Mouse (Mus musculus) ES-Bruce4 (cell line): ENCODE data around the gene Ostm1.

ENCODE experiments used
- CTCF ChIP-seq: IDR thresholded peaks from one replicate; pipeline ENCODE4 v1.8.1; 2011; ENCODE audit warnings: low read depth, low read length
- EP300 ChIP-seq: IDR thresholded peaks from 2 replicates; pipeline ENCODE4 v1.6.1; 2011; ENCODE audit warnings: low read depth, low read length; ENCODE audit not compliant: insufficient read depth
- POLR2A ChIP-seq: IDR thresholded peaks from one replicate; pipeline ENCODE4 v1.8.1; 2011; ENCODE audit warnings: low read length; ENCODE audit not compliant: insufficient read depth

DNA sequence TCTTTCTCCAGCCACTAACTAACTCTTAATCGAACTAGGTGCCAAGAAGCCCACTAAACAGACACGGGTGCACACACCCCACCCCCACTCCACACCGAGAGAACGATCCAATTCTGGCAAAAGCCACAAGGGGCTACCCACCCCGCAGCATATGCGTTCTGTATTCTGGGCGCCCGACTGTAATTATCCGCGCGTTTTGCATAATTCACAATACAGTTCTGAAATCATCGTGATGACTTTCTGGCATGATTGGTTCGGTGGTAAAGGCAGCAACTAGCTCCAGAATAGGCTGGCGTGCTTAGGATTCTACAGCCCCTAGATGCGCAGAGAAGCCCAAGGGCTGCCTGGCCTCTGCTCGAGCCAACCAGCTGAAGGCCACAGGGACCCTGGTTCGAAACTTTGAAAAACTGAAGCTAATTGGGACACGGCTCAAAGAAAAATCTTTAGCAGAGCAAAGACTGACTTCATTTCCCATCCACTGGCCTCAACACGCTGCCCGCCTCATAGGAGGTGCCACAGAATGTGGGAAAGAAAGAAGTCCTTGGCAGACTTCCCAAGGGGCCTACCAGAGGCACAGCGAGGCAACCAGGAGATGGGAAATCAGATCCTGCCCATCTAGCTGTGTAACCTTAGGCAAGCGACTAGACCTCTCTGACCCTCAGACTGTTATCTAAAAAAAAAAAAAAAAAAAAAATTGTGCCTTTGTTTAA lies 2.1 kb downstream of the Ostm1 start:
- TF ChIP-seq EP300 = no peak
- no peak for TF ChIP-seq CTCF
- no peak for TF ChIP-seq POLR2A
